Mouse (Mus musculus) liver, embryonic 15.5 days (tissue): ENCODE results near the gene Gps1. TPM values are rescaled to one million over a fixed set of nuclear protein-coding genes. Genes with fewer than 3 reads are reported as not detected.
A peak's percentile ranks its signal among the peaks of the same experiment; 100 is the strongest.
"Not testable (repeated sequence)": the region's sequence is repeated elsewhere in the genome, so short reads cannot be mapped to it uniquely, and the experiment has no call there.

Source experiments
- ATAC-seq: fragments of 200-750 bp; cut with Nextera tagmentation; 2 replicates; pipeline ENCODE4 v1.8.0; 2017; ENCODE audit warnings: moderate number of reproducible peaks, mild to moderate bottlenecking, moderate library complexity; ENCODE audit not compliant: insufficient read depth
- H3K27ac ChIP-seq: fragments of 300-500 bp; sonication (generic); replicated peaks from 2 replicates; pipeline ENCODE4 v1.5.1; 2015; ENCODE audit warnings: mild to moderate bottlenecking, inconsistent platforms
- H3K27me3 ChIP-seq: fragments of 300-500 bp; sonication (generic); 2 replicates; pipeline ENCODE4 v1.6.1; 2015; ENCODE audit warnings: mild to moderate bottlenecking, inconsistent platforms
- H3K36me3 ChIP-seq: fragments of 300-500 bp; sonication (generic); replicated peaks from 2 replicates; pipeline ENCODE4 v1.6.1; 2015; ENCODE audit warnings: moderate library complexity, mild to moderate bottlenecking, inconsistent platforms
- H3K4me1 ChIP-seq: fragments of 300-500 bp; sonication (generic); replicated peaks from 2 replicates; pipeline ENCODE4 v1.6.1; 2015; ENCODE audit warnings: inconsistent platforms
- H3K4me2 ChIP-seq: fragments of 300-500 bp; sonication (generic); 2 replicates; pipeline ENCODE4 v1.6.1; 2015; ENCODE audit warnings: moderate library complexity, mild to moderate bottlenecking, inconsistent platforms
- H3K4me3 ChIP-seq: fragments of 300-500 bp; sonication (generic); replicated peaks from 2 replicates; pipeline ENCODE4 v1.5.1; 2015; ENCODE audit warnings: mild to moderate bottlenecking, inconsistent platforms
- H3K9ac ChIP-seq: fragments of 300-500 bp; sonication (generic); 2 replicates; pipeline ENCODE4 v1.6.1; 2015; ENCODE audit warnings: moderate library complexity, mild to moderate bottlenecking, inconsistent platforms
- H3K9me3 ChIP-seq: fragments of 300-500 bp; sonication (generic); replicated peaks from 2 replicates; pipeline ENCODE4 v1.6.1; 2016; ENCODE audit warnings: inconsistent platforms
- WGBS: fragments of 180-500 bp; shearing (Covaris S2); methylation state at CpG from one replicate; pipeline ENCODE4 v1.1.7; 2015; ENCODE audit warnings: mixed read lengths; ENCODE audit not compliant: insufficient replicate concordance; 5-methylcytosine and 5-hydroxymethylcytosine counted together
- polyA plus RNA-seq: library from polyadenylated mRNA; unstranded; fragments of >200 nt; fragmentation: Nextera tagmentation; extraction: Ambion mirVana; gene quantifications from 2 replicates; pipeline ENCODE4 v1.2.1, GENCODE M21; 2015

The Gps1 gene
- polyA plus RNA-seq, 1 experiment from 2014 or later = 72.0 TPM

DNA sequence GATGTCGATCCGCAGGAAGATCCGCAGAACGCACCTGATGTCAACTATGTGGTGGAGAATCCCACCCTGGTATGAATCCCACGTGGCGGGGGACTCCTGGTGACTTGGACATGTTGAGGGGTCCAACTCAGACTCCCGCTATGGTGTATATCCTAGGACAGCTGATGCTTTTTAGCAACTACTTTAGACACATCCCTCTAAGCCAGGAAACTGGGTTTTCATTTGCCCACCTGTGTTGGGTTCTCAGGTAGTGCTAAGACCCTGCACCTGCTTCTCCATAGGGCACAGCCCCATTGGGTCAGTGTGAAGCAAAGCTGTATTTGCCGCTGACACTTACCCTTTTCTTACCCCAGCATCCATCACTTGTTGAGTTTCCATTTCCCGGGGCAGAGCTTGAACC is 1.1 kb downstream of the Gps1 start:
- Histone ChIP-seq H3K27me3 (no peaks in the 10 kb centered on the region), H3K9ac (peak overlapping the region; percentile 86), H3K36me3 (peaks cover 52% of the 10 kb centered on the region), H3K4me3 (peak overlapping the region; percentile 93), H3K4me1 (peaks cover 33% of the 10 kb centered on the region), H3K27ac (peak overlapping the region; percentile 81; the same call in 1 of the 2 replicates), H3K9me3 (no peaks in the 10 kb centered on the region), H3K4me2 (peak overlapping the region; percentile 99)
- ATAC-seq = no peak
- 31% methylated on average over 9 of the region's 9 CpGs for WGBS

DNA sequence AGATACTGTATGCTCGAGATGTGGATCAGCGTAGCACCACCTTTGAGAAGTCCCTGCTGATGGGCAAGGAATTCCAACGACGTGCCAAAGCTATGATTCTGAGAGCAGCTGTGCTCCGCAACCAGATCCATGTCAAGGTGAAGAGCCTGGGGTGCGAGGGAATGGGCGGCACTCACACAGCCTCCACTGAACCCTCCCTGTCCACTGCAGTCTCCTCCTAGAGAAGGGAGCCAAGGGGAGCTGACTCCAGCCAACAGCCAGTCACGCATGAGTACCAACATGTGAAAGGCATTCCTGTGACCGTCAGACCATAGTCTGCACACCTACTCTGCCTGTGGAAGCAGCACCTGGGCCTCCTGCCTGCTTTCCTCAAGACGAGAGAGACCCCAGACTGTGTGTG is 4.4 kb downstream of the Gps1 start:
- H3K4me3 ChIP-seq, H3K27me3 ChIP-seq, H3K27ac ChIP-seq, ATAC-seq, H3K9ac ChIP-seq, H3K4me2 ChIP-seq, H3K9me3 ChIP-seq: not testable (repeated sequence)
- Histone ChIP-seq H3K36me3 (peaks cover 75% of the 10 kb centered on the region), H3K4me1 (peaks cover 21% of the 10 kb centered on the region)
- WGBS = 74% methylated on average over 10 of the region's 10 CpGs

DNA sequence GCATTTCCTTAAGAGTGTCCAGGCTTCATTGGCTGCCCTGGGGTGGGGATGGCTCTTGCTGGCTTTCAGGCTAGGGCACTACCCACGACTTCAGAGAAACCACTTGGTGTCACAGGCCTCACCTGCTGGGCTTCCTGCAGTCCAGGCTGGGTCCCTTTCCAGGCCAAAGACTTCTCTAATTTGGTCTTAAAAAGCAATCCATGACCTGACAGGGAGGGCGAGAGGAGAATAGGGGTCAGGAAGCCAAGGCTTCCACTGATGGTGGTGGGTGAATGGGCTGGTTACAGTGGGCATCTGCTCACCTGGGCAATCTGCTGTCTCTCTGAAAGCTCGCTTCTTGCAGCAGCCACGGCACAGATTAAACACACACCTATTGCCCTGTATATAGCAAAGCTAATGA is 5.3 kb downstream of the Gps1 start:
- peaks cover 21% of the 10 kb centered on the region for H3K4me1 ChIP-seq
- H3K4me2 ChIP-seq = no peak overlapping the region
- H3K9ac ChIP-seq = no peak overlapping the region
- H3K27ac ChIP-seq = no peak overlapping the region
- no peaks in the 10 kb centered on the region for H3K27me3 ChIP-seq
- no peaks in the 10 kb centered on the region for H3K9me3 ChIP-seq
- WGBS = 69% methylated on average over 4 of the region's 4 CpGs
- peaks cover 84% of the 10 kb centered on the region for H3K36me3 ChIP-seq
- H3K4me3 ChIP-seq = no peak overlapping the region
- ATAC-seq = no peak

DNA sequence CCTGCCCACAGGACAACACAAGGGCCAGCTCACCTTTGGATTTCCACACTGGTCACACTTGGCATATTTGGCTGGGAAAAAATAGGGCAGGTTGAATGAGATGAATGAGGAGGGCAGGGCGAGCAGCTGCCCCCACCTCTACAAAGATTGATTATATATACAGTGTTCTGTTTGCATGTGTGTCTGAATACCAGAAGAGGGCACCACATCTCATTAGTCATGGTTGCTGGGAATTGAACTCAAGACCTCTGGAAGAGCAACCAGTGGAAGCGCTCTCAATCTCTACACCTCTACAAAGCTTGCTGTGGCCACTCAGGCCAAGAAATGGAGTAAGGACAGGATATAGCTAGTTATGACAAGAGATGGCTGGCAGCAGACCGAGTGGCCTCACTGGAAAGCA is 5.7 kb downstream of the Gps1 start:
- Histone ChIP-seq H3K4me1 (peaks cover 22% of the 10 kb centered on the region), H3K36me3 (peaks cover 88% of the 10 kb centered on the region), H3K4me2 (no peak overlapping the region), H3K9me3 (no peaks in the 10 kb centered on the region), H3K4me3 (no peak overlapping the region), H3K27me3 (no peaks in the 10 kb centered on the region), H3K27ac (no peak overlapping the region), H3K9ac (no peak overlapping the region)
- WGBS = 73% methylated on average over 3 of the region's 3 CpGs
- ATAC-seq = no peak

DNA sequence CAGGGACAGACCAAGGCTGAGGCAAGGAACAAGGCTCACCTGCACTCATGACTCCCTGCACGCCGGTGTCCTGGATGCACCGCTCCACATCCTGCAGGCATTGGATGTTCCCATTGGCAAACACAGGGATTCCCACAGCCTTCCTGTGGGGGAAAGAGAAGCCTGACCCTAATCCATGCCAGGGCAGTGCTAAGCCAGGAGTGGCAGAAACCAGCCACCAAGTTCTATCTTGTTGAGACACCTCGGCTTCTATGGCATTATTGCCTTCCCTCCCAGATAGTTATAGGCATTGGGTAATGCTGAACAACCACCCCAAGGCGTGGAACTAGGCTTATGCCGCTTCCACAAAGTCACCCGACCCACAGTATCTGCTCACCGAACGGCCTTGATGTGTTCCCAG is 8.6 kb downstream of the Gps1 start:
- Histone ChIP-seq H3K9me3 (no peaks in the 10 kb centered on the region), H3K4me1 (peaks cover 29% of the 10 kb centered on the region), H3K36me3 (peaks cover 68% of the 10 kb centered on the region), H3K27me3 (no peaks in the 10 kb centered on the region), H3K9ac (no peak overlapping the region), H3K4me2 (no peak overlapping the region), H3K4me3 (no peak overlapping the region), H3K27ac (no peak overlapping the region)
- ATAC-seq = no peak
- 84% methylated on average over 9 of the region's 9 CpGs for WGBS

DNA sequence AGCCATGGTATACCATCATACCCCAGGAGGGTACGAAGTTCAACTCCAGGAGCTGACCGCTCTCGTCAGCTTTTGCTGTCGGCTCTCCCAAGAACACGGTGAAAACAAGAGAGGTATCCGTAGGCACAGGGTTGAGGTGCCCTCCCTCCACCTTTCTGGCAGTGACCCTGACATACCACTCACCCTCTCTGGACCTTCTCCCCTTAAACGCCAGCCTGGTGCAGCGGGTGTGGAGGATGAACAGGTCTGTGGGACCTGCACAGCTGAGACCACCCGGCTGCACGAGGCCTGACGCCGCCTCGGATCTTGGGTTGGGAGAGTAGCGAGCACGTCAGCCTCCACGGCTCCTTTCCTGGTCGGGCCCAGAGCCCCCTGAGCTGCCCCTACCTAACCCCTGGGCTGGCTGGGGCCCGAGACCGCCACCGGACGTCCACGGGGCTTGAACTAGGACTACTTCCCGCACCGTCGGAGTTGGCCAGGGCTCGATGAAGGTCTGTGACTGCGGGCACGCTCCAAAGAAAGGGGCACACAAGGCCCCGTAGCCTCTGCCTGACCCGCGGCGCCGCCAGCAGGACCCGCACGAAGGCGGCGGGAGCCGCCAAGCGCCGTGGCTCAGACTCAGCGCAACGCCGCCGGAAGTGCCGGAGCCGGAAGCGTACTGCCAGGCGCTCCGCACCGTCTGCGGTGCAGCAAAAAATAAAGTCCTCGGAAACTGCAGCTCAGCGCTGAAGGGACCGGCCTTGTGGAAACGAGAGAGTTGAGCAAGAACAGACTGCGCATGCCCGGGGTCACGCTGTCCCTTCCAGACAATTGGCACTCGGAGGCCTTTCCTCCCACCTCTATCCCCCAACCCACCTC is 11.9 kb downstream of the Gps1 start, which contains the start of gene Dus1l:
Gene Dus1l, minus strand, starts transcription at position 648 of the 858 bp plus-strand sequence.
- no peaks in the 10 kb centered on the region for H3K27me3 ChIP-seq
- H3K4me3 ChIP-seq = peak within 1 kb of the TSS; percentile 83
- peak within 1 kb of the TSS; percentile 64 for H3K27ac ChIP-seq
- peaks cover 38% of the 10 kb centered on the region for H3K36me3 ChIP-seq
- peak within 1 kb of the TSS; percentile 88 for H3K4me2 ChIP-seq
- no peaks in the 10 kb centered on the region for H3K9me3 ChIP-seq
- 1% methylated on average over 59 of the region's 59 CpGs for WGBS
- H3K9ac ChIP-seq = peak within 1 kb of the TSS; percentile 91
- peak; percentile 84 for ATAC-seq
- peaks cover 39% of the 10 kb centered on the region for H3K4me1 ChIP-seq

DNA sequence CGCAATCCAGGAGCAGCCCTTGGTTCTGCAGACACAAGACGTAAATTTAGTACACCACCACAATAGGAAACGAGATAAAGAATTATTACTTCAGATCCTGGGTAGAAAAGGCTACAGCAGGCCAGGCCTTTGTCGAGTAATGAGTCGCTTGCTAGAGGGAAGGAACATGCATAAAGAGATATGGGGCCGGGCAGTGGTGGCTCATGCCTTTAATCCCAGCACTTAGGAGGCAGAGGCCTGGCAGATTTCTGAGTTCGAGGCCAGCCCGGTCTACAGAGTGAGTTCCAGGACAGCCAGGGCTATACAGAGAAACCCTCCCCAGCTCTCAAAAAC is 12.5 kb downstream of the Gps1 start:
- 27% methylated on average over 8 of the region's 8 CpGs for WGBS
- Histone ChIP-seq H3K27me3 (no peaks in the 10 kb centered on the region), H3K27ac (peak overlapping the region; percentile 55)

DNA sequence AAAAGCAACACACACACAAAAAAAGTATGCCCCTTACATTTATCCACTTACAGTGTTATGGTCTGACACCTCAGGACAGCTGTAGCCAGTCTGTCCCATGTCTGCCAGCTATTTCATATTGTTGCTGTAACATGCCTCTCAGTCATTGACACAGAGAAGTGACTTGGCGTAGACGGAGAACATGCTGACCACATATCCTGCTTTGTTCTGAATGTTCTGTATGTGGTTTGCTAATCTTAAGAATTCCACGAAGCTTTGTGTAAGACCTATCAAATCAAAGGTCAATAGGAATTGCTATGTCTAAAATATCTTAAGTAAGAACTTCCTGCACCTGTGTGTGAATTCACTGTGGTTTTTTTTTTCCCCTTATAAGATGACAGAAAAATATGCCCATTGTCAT is 14.2 kb downstream of the Gps1 start:
- Histone ChIP-seq H3K9ac (no peak overlapping the region), H3K9me3 (no peaks in the 10 kb centered on the region), H3K4me1 (peaks cover 39% of the 10 kb centered on the region), H3K27ac (no peak overlapping the region), H3K4me3 (no peak overlapping the region), H3K4me2 (no peak overlapping the region), H3K36me3 (peaks cover 15% of the 10 kb centered on the region), H3K27me3 (no peaks in the 10 kb centered on the region)
- 38% methylated on average over 3 of the region's 3 CpGs for WGBS
- ATAC-seq = no peak

More for the DNA sequence above, 12.5 kb downstream of the Gps1 start:
- H3K36me3 ChIP-seq = peaks cover 32% of the 10 kb centered on the region
- H3K4me1 ChIP-seq = peaks cover 39% of the 10 kb centered on the region
- H3K4me2 ChIP-seq = peak overlapping the region; percentile 88
- H3K9me3 ChIP-seq = no peaks in the 10 kb centered on the region
- peak overlapping the region; percentile 44 for H3K9ac ChIP-seq
- peak; percentile 25 for ATAC-seq
- H3K4me3 ChIP-seq = peak overlapping the region; percentile 83

DNA sequence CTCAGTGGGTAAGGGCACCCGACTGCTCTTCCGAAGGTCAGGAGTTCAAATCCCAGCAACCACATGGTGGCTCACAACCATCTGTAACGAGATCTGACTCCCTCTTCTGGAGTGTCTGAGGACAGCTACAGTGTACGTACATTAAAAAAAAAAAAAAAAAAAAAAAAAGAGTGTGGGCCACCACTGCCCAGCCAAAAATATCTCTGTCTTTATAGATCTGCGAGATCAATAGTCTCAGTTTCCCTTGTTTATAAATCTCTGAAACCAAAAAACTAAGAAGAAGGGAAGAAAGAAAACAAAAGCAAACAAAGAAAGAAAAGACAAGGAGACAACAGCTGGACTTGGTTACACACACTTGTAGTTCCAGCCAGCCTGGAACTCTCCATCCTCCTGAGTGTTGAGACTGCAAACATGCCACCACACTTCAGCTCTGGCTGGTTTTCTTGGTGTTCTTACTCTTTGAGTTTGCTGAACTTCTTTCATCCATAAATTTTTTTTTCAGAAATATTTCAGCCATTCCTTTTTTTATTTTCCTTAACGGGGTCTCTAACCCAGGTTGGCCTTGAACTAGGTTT is 15.3 kb downstream of the Gps1 start:
- H3K4me1 ChIP-seq = peaks cover 35% of the 10 kb centered on the region
- no peak overlapping the region for H3K4me2 ChIP-seq
- 47% methylated on average over 6 of the region's 6 CpGs for WGBS
- no peak overlapping the region for H3K4me3 ChIP-seq
- H3K9me3 ChIP-seq = no peaks in the 10 kb centered on the region
- no peaks in the 10 kb centered on the region for H3K27me3 ChIP-seq
- no peak for ATAC-seq
- peaks cover 3% of the 10 kb centered on the region; the same call in 1 of the 2 replicates for H3K36me3 ChIP-seq
- H3K9ac ChIP-seq = no peak overlapping the region
- no peak overlapping the region for H3K27ac ChIP-seq

DNA sequence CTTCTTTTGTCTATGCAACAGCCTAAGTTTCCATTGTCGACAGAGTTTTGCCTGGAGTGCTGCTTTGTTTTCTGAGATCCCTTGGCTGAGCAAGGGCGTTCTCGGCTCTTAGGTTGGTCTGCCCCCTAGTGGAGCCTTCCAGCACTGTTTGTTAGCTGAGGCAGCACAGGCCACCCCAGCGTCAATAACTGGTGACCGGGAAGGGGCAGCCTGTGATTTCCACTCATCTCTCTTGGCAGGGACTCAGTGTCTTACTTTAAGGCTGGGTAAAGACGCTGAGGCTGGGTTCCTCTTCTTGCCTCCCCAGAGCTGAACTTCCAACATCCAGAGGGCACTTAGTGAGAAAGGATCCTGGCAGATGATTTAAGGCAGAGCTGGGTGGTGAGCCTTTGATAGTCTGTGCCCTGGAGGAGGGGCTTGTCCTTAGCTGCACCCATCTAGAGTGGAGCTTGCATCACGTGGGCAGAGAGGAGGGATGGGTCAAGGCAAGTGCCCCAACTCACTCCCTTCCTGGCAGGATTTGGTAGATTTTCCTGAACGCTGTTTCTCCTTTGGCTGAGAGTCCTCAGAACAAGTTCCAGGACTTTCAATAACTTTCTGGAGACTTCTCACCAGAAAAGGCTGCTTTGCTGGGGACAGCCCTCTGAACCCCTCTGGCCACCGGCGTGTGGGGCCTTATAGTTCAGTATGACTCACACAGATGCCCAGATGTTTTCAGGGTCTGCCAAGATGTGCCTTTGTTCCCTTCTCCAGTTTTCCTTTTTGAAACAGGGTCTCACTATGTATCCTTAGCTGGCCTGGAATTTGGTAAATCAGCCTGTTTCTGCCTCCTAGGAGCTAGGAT is 16.2 kb downstream of the Gps1 start:
- no peaks in the 10 kb centered on the region for H3K27me3 ChIP-seq
- H3K4me3 ChIP-seq = no peak overlapping the region
- no peaks in the 10 kb centered on the region for H3K9me3 ChIP-seq
- peaks cover 26% of the 10 kb centered on the region for H3K4me1 ChIP-seq
- H3K27ac ChIP-seq = no peak overlapping the region
- no peak overlapping the region for H3K4me2 ChIP-seq
- H3K36me3 ChIP-seq = no peaks in the 10 kb centered on the region
- WGBS = 13% methylated on average over 10 of the region's 10 CpGs
- H3K9ac ChIP-seq = no peak overlapping the region
- ATAC-seq = peak; percentile 40

DNA sequence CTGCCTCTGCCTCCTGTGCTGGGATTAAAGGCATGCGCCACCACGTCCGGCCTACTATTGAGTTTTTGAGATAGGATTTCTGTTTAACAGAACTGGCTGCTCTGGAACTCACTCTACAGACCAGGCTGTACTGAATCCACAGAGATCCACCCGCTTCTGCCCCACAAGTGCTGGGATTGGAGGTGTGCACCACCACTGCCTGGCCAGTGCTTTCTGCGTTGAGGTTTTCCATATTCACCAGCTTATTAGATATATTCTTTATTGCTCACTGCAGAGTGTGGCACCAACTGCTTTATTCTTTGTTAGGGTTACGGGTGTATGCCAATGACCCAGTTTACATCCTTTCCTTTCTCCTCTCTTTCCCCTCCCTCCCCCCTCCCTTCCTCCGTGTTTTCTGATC is 20.2 kb downstream of the Gps1 start:
- Histone ChIP-seq H3K9me3 (no peaks in the 10 kb centered on the region), H3K4me2 (no peak overlapping the region), H3K27ac (no peak overlapping the region), H3K36me3 (peaks cover 30% of the 10 kb centered on the region), H3K4me3 (no peak overlapping the region), H3K4me1 (peaks cover 13% of the 10 kb centered on the region), H3K27me3 (no peaks in the 10 kb centered on the region), H3K9ac (no peak overlapping the region)
- ATAC-seq = no peak
- WGBS = 68% methylated on average over 7 of the region's 7 CpGs
